Mouse (Mus musculus): ENCODE data around the gene Oat. TPM values are rescaled to one million over a fixed set of nuclear protein-coding genes. Genes with fewer than 3 reads are reported as not detected.

Gene Oat
- polyA plus RNA-seq (2014; fragmentation: Nextera tagmentation; extraction: Ambion mirVana): 270 and 289 TPM in 2 replicates

DNA sequence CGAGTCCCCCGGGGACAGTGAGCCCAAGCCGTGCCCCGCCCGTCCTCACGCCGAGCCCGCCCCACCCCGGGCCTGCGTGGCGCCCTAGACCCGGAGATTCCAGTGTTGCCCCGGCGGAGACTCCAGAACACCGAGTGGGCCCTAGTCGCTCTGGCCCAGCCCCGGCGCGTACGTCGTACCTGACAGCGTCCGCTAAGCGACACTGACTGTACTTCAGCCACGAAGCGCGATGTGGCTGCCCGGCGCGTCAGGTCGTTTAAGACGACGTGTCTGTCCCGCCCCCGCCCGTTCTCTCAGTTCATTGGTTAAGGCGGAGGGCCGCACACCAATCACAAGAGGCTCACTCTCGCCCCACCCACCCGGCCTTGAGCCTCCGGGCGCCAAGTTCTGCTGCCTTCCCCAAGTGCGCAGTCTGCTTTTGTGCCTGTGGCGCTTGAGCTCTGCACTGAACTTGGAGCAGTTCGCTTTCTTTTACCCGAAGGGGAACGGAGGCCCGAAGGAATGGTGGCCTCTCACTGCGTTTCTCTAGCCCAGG, at the start of gene Oat:
TSS of gene Oat (minus strand) at position 283 of the 535 bp plus-strand sequence.
- Histone ChIP-seq H3K27me3 (ENCODE audit: insufficient read depth, low read length) (no peaks in the 10 kb centered on the region), H3K4me3 (ENCODE audit: low read depth, low read length) (peak within 1 kb of the TSS; percentile 57), H3K9me3 (ENCODE audit: low read depth, low read length) (no peaks in the 10 kb centered on the region), H3K4me1 (ENCODE audit: insufficient read depth) (peaks cover 8% of the 10 kb centered on the region), H3K9ac (peak within 1 kb of the TSS; percentile 72), H3K36me3 (ENCODE audit: insufficient read depth) (no peaks in the 10 kb centered on the region), H3K4me2 (peak within 1 kb of the TSS; percentile 62), H3K27ac (ENCODE audit: low read depth) (peak within 1 kb of the TSS; percentile 98)
- DNase-seq (peak; percentile 98), ATAC-seq (ENCODE audit: insufficient read depth) (peak; percentile 96)
- TF ChIP-seq CTCF (IDR thresholded peaks at IDR 0.05; ENCODE audit: low read depth): no peak
- WGBS: under 1% methylated on average over 49 of the region's 49 CpGs

DNA sequence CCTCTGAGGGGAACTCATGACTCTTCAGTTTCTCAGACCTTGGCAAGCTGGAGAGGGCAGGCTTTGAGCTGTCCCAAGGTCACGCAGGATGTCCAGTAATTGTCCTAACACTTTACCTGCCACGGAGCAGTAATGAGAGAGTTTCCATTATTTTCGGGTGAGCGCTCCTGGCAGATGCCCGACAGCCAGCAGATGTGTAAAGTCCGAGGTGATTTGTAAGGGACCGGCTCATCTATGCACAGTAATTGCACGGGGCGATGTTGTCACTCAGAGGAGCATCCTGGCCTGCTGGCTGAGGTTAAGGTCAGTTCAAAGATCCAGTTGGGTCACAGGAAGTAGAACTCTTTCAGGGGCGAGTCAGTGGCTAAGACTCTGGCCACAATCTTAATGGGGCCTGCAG, 48.0 kb upstream of the Oat start:
- Histone ChIP-seq H3K27ac (ENCODE audit: low read depth) (no peak overlapping the region), H3K27me3 (ENCODE audit: insufficient read depth, low read length) (no peaks in the 10 kb centered on the region), H3K4me1 (ENCODE audit: insufficient read depth) (no peaks in the 10 kb centered on the region), H3K4me3 (ENCODE audit: low read depth, low read length) (no peak overlapping the region), H3K9ac (no peak overlapping the region), H3K36me3 (ENCODE audit: insufficient read depth) (no peaks in the 10 kb centered on the region), H3K9me3 (ENCODE audit: low read depth, low read length) (no peaks in the 10 kb centered on the region), H3K4me2 (no peak overlapping the region)
- TF ChIP-seq CTCF (IDR thresholded peaks at IDR 0.05; ENCODE audit: low read depth): no peak
- WGBS: 69% methylated on average over 10 of the region's 10 CpGs
- DNase-seq (no peak), ATAC-seq (ENCODE audit: insufficient read depth) (no peak)

GRCm38 (mm10) chr7:132619975-132620918, 44.0 kb upstream of the Oat start:
- Histone ChIP-seq H3K4me1 (ENCODE audit: insufficient read depth) (no peaks in the 10 kb centered on the region; the same call in 1 of the 2 replicates), H3K9ac (no peak overlapping the region), H3K27ac (ENCODE audit: low read depth) (no peak overlapping the region), H3K4me2 (no peak overlapping the region), H3K36me3 (ENCODE audit: insufficient read depth) (no peaks in the 10 kb centered on the region), H3K9me3 (ENCODE audit: low read depth, low read length) (no peaks in the 10 kb centered on the region), H3K4me3 (ENCODE audit: low read depth, low read length) (no peak overlapping the region), H3K27me3 (ENCODE audit: insufficient read depth, low read length) (no peaks in the 10 kb centered on the region)
- WGBS: 81% methylated on average over 15 of the region's 15 CpGs
- TF ChIP-seq CTCF (IDR thresholded peaks at IDR 0.05; ENCODE audit: low read depth): no peak
- ATAC-seq (ENCODE audit: insufficient read depth): no peak
- DNase-seq: no peak

DNA sequence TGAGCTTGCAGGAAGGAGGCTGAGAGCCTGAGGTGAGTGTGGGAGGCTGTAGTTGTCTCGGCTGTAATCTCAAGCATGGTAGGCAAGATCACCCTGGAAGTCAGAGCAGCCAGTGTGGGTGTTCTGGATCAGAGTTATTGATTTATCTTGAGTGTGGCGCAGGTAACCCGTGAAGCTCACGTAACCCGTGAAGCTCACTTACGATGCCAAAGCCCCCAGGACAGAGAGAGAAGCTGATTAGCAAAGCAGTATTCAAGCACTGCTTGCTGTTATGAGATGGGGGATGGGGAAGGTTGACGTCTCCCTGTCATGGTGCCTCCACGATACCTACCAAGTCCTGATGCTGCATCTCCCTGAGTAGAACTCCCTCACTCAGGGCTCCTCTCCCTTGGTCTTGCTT, 43.4 kb upstream of the Oat start:
- Histone ChIP-seq H3K36me3 (ENCODE audit: insufficient read depth) (no peaks in the 10 kb centered on the region), H3K27ac (ENCODE audit: low read depth) (no peak overlapping the region), H3K4me1 (ENCODE audit: insufficient read depth) (no peaks in the 10 kb centered on the region; the same call in 1 of the 2 replicates), H3K9me3 (ENCODE audit: low read depth, low read length) (no peaks in the 10 kb centered on the region), H3K27me3 (ENCODE audit: insufficient read depth, low read length) (no peaks in the 10 kb centered on the region), H3K9ac (no peak overlapping the region), H3K4me2 (no peak overlapping the region), H3K4me3 (ENCODE audit: low read depth, low read length) (no peak overlapping the region)
- no peak for TF ChIP-seq CTCF (IDR thresholded peaks at IDR 0.05; ENCODE audit: low read depth)
- ATAC-seq (ENCODE audit: insufficient read depth) (no peak), DNase-seq (no peak)
- WGBS: 91% methylated on average over 8 of the region's 8 CpGs

DNA sequence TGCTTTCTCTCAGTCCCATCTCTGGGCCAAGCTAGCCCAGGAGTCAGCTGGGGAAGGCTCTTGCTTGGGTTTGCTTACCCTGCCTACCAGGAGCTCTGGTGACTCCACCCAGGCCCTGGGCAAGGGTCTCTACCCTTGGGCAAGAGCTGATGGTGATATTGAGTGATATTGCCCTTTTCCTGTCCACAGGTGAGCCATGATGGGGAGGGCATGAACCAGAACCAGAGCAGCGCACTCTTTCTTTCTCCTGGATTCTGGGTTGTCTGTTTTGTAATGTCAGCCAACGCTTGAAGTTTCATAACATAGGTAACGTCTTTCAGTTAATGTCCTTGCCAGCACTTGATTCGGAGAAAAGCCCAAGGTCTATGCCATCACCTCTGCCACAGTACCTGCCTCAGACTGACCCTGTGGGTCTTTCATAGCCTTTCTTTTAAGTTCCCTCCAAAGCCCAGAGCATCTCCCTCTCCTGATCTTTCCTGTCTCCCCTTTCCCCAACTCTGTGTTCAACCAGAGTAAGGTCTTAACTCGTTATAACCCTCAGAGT, 40.9 kb upstream of the Oat start:
- no peak for ATAC-seq (ENCODE audit: insufficient read depth)
- H3K27ac ChIP-seq (ENCODE audit: low read depth): no peak overlapping the region
- H3K27me3 ChIP-seq (ENCODE audit: insufficient read depth, low read length): no peaks in the 10 kb centered on the region
- no peak overlapping the region for H3K9ac ChIP-seq
- H3K36me3 ChIP-seq (ENCODE audit: insufficient read depth): no peaks in the 10 kb centered on the region
- no peaks in the 10 kb centered on the region; the same call in 1 of the 2 replicates for H3K4me1 ChIP-seq (ENCODE audit: insufficient read depth)
- H3K4me2 ChIP-seq: no peak overlapping the region
- DNase-seq: no peak
- H3K4me3 ChIP-seq (ENCODE audit: low read depth, low read length): no peak overlapping the region
- WGBS: 88% methylated on average over 5 of the region's 5 CpGs
- no peaks in the 10 kb centered on the region for H3K9me3 ChIP-seq (ENCODE audit: low read depth, low read length)
- TF ChIP-seq CTCF (IDR thresholded peaks at IDR 0.05; ENCODE audit: low read depth): no peak

GRCm38 (mm10) chr7:132616391-132616790, 40.2 kb upstream of the Oat start:
- TF ChIP-seq CTCF (IDR thresholded peaks at IDR 0.05; ENCODE audit: low read depth): no peak
- Histone ChIP-seq H3K4me2 (no peak overlapping the region), H3K4me1 (ENCODE audit: insufficient read depth) (no peaks in the 10 kb centered on the region; the same call in 1 of the 2 replicates), H3K9ac (no peak overlapping the region), H3K27me3 (ENCODE audit: insufficient read depth, low read length) (no peaks in the 10 kb centered on the region), H3K4me3 (ENCODE audit: low read depth, low read length) (no peak overlapping the region), H3K9me3 (ENCODE audit: low read depth, low read length) (no peaks in the 10 kb centered on the region), H3K36me3 (ENCODE audit: insufficient read depth) (no peaks in the 10 kb centered on the region), H3K27ac (ENCODE audit: low read depth) (no peak overlapping the region)
- WGBS: 67% methylated on average over 6 of the region's 6 CpGs
- DNase-seq (no peak), ATAC-seq (ENCODE audit: insufficient read depth) (no peak)

- Histone ChIP-seq H3K4me3 (ENCODE audit: low read depth, low read length) (no peak overlapping the region), H3K9ac (no peak overlapping the region), H3K27me3 (ENCODE audit: insufficient read depth, low read length) (no peaks in the 10 kb centered on the region), H3K27ac (ENCODE audit: low read depth) (no peak overlapping the region), H3K4me1 (ENCODE audit: insufficient read depth) (no peaks in the 10 kb centered on the region; the same call in 1 of the 2 replicates), H3K36me3 (ENCODE audit: insufficient read depth) (no peaks in the 10 kb centered on the region), H3K4me2 (no peak overlapping the region), H3K9me3 (ENCODE audit: low read depth, low read length) (no peaks in the 10 kb centered on the region)
- 16% methylated on average over 3 of the region's 3 CpGs for WGBS
- peak; percentile 26 for DNase-seq
- no peak for ATAC-seq (ENCODE audit: insufficient read depth)
- no peak for TF ChIP-seq CTCF (IDR thresholded peaks at IDR 0.05; ENCODE audit: low read depth)
Observed at GRCm38 (mm10) chr7:132615346-132615745, 39.1 kb upstream of the Oat start.

Data from lung, embryonic 14.5 days (tissue).